Mouse (Mus musculus) hindbrain, embryonic 10.5 days (tissue): ENCODE measurements around the gene Washc3. TPM values are rescaled to one million over a fixed set of nuclear protein-coding genes. Genes with fewer than 3 reads are reported as not detected.

Experiments used
- DNase-seq: peaks from one replicate; pipeline ENCODE4 v3.0.0-alpha.2; 2017; ENCODE audit warnings: low spot score
- H3K27ac ChIP-seq: fragments of 300-500 bp; sonication (generic); 2 replicates; pipeline ENCODE4 v1.5.1; 2016; ENCODE audit warnings: mild to moderate bottlenecking, moderate library complexity
- H3K27me3 ChIP-seq: fragments of 300-500 bp; sonication (generic); 2 replicates; pipeline ENCODE4 v1.6.1; 2016; ENCODE audit warnings: mild to moderate bottlenecking; ENCODE audit not compliant: poor library complexity, insufficient read depth, severe bottlenecking
- H3K36me3 ChIP-seq: fragments of 300-500 bp; sonication (generic); 2 replicates; pipeline ENCODE4 v1.6.1; 2016; ENCODE audit warnings: mild to moderate bottlenecking, moderate library complexity
- H3K4me1 ChIP-seq: fragments of 300-500 bp; sonication (generic); replicated peaks from 2 replicates; pipeline ENCODE4 v1.6.1; 2016; ENCODE audit warnings: mild to moderate bottlenecking
- H3K4me3 ChIP-seq: fragments of 300-500 bp; sonication (generic); 2 replicates; pipeline ENCODE4 v1.5.1; 2016; ENCODE audit warnings: mild to moderate bottlenecking, moderate library complexity
- H3K9me3 ChIP-seq: fragments of 300-500 bp; sonication (generic); 2 replicates; pipeline ENCODE4 v1.6.1; 2016; ENCODE audit warnings: mild to moderate bottlenecking, moderate library complexity
- WGBS: fragments of 180-500 bp; shearing (Covaris S2); methylation state at CpG from one replicate; pipeline ENCODE4 v1.1.7; 2016; 5-methylcytosine and 5-hydroxymethylcytosine counted together
- polyA plus RNA-seq: library from polyadenylated mRNA; unstranded; fragments of >200 nt; fragmentation: Nextera tagmentation; extraction: Ambion mirVana; gene quantifications from 2 replicates; pipeline ENCODE4 v1.2.1, GENCODE M21; 2016

Washc3 gene
- polyA plus RNA-seq, 1 experiment from 2014 or later = 47.0 TPM

DNA sequence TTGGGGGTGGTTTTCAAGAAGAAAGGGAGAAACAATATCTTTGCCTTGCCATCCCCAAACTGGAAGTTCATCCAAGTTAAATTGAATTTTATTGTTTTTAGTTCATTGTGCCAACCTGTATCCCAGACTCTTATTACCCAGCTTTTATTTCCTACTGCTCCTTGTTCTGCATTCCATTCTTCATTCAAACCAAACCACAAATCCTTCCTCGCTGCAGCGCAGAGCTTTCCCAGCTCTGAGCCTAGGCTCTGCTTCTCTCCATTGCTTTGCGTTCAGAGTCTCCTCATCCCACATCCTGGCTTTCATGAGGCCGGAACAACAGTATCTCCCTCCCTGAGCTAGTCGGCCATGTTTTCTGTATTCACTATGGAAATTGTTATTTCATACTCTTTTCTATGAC lies 20.8 kb downstream of the Washc3 start:
- no peak overlapping the region for H3K27ac ChIP-seq
- peaks cover 48% of the 10 kb centered on the region for H3K36me3 ChIP-seq
- 91% methylated on average over 5 of the region's 5 CpGs for WGBS
- no peaks in the 10 kb centered on the region for H3K4me1 ChIP-seq
- H3K9me3 ChIP-seq = no peaks in the 10 kb centered on the region
- H3K27me3 ChIP-seq = no peaks in the 10 kb centered on the region
- no peak for DNase-seq
- H3K4me3 ChIP-seq = no peak overlapping the region

DNA sequence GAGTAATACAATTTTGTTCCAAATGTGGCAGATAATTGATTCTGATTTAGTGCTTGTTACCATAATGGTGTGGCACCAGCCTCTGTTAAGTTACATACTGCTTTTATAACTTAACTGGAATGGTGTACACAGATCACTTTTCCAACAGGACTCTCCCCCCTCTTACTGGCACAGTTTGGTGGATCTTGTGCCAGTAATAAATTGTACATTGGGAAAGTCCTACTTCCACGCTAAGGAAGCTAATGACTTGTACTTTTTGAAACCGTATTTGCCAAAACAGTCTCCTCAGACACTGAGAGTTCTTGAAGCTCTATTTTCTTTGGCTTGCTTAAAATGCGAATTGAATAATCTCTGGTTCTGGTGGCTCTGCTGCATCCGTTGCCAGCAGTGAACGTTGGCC lies 24.5 kb downstream of the Washc3 start:
- no peak for DNase-seq
- WGBS = 90% methylated on average over 5 of the region's 5 CpGs
- H3K27ac ChIP-seq = no peak overlapping the region
- H3K9me3 ChIP-seq = no peaks in the 10 kb centered on the region
- H3K36me3 ChIP-seq = peaks cover 34% of the 10 kb centered on the region
- H3K27me3 ChIP-seq = no peaks in the 10 kb centered on the region
- H3K4me3 ChIP-seq = no peak overlapping the region
- H3K4me1 ChIP-seq = no peaks in the 10 kb centered on the region

DNA sequence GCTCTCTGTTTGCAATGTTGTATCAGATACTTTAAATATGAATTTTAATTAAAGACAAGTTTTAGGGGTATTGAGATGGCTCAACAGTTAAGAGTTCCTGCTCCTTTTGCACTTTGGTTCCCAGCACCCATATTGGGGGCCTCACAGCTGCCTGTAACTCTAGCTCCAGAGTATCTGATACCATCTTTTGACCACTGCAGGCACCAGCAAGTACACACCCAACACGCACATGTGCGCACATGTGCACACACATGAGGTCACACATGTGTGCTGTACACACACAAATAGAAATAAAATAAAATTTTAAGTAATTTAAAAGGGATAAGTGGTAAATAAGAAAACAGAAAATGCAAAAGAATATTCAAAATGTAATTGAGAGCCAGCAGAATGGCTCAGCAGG lies 27.1 kb downstream of the Washc3 start:
- WGBS = 95% methylated on average over 2 of the region's 2 CpGs
- Histone ChIP-seq H3K27ac (no peak overlapping the region), H3K4me1 (no peaks in the 10 kb centered on the region), H3K36me3 (peaks cover 25% of the 10 kb centered on the region), H3K9me3 (no peaks in the 10 kb centered on the region), H3K4me3 (no peak overlapping the region), H3K27me3 (no peaks in the 10 kb centered on the region)
- DNase-seq = no peak

DNA sequence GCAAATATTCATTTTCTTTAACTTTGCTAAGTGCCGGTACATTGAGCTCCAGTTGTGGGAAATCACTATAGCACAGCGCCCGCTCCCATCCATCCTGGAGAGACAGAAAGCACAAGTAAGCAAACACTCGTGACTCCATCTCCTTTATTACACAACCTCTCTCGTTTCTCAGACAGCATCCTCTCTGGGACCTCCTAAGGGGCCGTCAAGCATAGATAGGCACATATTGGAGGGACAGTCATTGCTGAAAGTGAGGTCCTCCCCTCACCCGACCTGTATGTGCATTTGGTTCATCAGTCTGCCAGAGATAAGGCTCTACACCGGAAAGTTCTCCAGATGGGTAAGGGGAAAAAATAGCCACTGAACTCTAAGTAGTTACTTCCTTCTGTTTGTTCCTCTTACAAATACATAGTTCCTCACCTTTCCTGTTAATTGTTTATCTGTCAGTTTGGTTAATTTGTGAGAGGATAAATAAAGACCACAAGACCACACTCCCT lies 27.7 kb downstream of the Washc3 start:
- H3K27me3 ChIP-seq = no peaks in the 10 kb centered on the region
- H3K4me1 ChIP-seq = no peaks in the 10 kb centered on the region
- 87% methylated on average over 8 of the region's 8 CpGs for WGBS

DNA sequence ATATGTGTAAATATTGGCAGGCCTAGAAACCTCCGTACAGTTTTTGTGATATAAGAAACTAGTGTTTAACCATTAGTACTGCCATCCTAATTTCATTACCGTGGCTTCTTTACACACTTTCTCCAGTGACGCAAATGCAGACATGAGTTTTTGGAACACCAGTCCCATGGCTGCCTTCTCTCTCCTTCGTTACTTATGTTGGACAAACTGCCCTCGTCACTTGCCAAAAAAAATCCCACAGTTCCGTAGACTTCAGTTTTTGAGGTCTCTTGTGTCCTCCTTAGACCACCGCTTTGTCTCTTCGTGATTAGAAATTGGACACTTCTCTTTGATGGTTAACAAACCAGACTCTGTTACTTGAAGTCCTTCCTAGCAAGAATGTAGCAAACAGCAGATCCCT lies 30.8 kb downstream of the Washc3 start:
- WGBS = 77% methylated on average over 8 of the region's 8 CpGs
- Histone ChIP-seq H3K36me3 (peaks cover 21% of the 10 kb centered on the region), H3K4me3 (no peak overlapping the region), H3K9me3 (no peaks in the 10 kb centered on the region), H3K4me1 (no peaks in the 10 kb centered on the region), H3K27ac (no peak overlapping the region), H3K27me3 (no peaks in the 10 kb centered on the region)
- no peak for DNase-seq

More for the DNA sequence above, 27.7 kb downstream of the Washc3 start:
- peaks cover 23% of the 10 kb centered on the region; the same call in 1 of the 2 replicates for H3K36me3 ChIP-seq
- no peak overlapping the region for H3K4me3 ChIP-seq
- H3K9me3 ChIP-seq = no peaks in the 10 kb centered on the region
- DNase-seq = no peak
- H3K27ac ChIP-seq = no peak overlapping the region

DNA sequence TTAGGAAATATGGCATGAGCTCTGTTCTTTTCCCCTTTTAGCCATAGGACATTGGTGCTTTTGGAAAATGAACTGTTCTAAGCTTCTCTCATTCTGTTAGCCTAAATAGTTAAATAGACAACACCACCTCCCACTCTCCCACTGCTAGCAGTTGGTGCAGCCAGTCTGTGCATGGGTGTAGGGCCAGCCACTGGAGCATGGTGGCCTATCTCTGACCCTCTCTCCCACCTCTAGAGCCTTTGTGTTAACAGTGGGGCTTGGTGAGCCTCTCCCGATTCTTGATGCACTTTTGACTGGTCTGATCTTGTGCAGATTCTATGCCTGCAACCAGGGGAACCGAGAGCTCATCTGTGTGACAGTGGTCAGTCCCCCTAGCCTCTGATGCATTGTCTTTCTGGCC lies 31.9 kb downstream of the Washc3 start:
- no peaks in the 10 kb centered on the region for H3K27me3 ChIP-seq
- no peak for DNase-seq
- 74% methylated on average over 2 of the region's 2 CpGs for WGBS
- H3K36me3 ChIP-seq = peaks cover 24% of the 10 kb centered on the region
- H3K27ac ChIP-seq = no peak overlapping the region
- no peaks in the 10 kb centered on the region for H3K4me1 ChIP-seq
- H3K9me3 ChIP-seq = no peaks in the 10 kb centered on the region
- no peak overlapping the region for H3K4me3 ChIP-seq

DNA sequence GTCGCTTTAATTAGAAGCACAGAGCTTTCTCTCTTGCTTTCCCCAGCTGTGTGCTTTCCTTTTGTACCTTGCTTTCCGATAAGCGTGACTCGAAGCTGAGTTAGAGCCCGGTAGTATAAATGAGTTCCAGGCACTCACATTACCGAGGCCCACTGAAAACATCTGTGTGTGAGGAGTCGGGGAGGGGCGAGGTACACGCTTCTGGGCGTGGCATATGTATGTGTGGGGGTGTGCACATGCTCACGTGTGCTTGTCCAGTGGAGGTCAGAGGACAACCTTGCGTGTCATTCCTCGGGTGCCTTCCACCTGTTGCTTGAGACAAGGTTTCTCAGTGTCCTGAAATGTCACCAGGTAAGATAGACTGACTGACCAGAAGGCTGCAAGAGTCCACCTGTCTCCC lies 43.8 kb downstream of the Washc3 start:
- WGBS = 92% methylated on average over 13 of the region's 13 CpGs
- H3K27ac ChIP-seq = no peak overlapping the region

DNA sequence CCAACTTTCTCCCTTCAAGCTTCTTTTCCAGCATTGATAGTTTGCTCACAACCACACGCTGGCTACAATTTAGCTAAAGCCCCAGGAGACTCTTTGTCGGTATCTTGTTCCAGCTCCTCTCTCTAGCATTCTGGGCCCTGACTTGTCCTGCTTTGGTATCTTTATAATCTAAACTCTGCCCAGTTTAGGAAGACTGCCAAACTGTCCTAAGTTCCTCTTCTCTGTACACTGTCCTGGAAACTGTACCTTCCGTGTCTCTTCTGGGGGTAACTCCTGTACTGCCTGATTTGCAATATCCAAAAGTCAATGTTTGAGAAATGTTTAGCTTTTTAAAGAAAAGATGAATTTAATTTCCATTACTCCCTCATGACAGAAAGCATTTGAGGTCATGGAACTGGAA lies 49.4 kb downstream of the Washc3 start:
- H3K4me3 ChIP-seq = no peak overlapping the region
- DNase-seq = no peak
- H3K36me3 ChIP-seq = no peaks in the 10 kb centered on the region
- 78% methylated on average over 3 of the region's 3 CpGs for WGBS
- H3K27ac ChIP-seq = no peak overlapping the region
- H3K4me1 ChIP-seq = no peaks in the 10 kb centered on the region
- no peaks in the 10 kb centered on the region for H3K9me3 ChIP-seq
- H3K27me3 ChIP-seq = no peaks in the 10 kb centered on the region

More for the DNA sequence above, 43.8 kb downstream of the Washc3 start:
- Histone ChIP-seq H3K4me3 (no peak overlapping the region), H3K9me3 (0 out of 2 replicates have a peak, but pooled peaks cover 6% of the 10 kb centered on the region), H3K36me3 (peaks cover 11% of the 10 kb centered on the region), H3K27me3 (no peaks in the 10 kb centered on the region), H3K4me1 (no peaks in the 10 kb centered on the region)
- DNase-seq = no peak

DNA sequence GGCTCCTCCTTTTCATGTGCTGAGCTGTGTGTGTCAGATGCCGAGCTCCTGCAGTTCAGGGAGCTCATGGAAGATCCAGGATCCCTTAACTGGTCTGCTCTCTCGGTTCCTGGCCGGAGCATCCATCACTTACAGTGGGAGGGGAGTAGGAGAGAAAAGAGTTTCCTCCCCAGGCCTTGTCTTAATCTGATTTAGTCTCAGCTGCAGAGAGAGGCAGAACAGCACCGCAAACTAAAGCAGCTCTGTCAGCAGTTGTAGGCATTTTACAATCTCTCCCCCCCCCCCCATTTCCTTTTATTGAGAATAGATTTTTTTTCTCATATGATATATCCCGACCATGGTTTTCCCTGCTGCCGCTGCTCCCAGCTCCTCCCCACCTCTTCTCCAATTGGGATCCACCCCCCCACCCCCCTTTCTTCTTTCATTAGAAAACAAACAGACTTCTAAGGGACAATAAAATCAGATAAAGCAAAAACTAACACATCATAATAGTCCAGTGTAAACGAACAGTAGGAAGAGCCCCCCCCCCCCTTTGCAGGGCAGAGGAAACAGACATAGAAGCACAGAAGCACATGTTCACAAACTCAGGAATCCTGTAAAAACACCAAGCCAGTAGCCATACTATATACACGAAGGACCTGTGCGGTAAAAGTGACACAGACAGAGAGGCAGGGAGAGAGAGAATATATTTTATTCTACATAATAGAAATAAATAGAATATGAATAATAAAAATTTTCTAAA lies 51.4 kb downstream of the Washc3 start:
- Histone ChIP-seq H3K4me1 (no peaks in the 10 kb centered on the region), H3K27me3 (no peaks in the 10 kb centered on the region), H3K36me3 (no peaks in the 10 kb centered on the region), H3K9me3 (no peaks in the 10 kb centered on the region), H3K4me3 (no peak overlapping the region), H3K27ac (no peak overlapping the region)
- DNase-seq = no peak
- WGBS = 81% methylated on average over 9 of the region's 9 CpGs

DNA sequence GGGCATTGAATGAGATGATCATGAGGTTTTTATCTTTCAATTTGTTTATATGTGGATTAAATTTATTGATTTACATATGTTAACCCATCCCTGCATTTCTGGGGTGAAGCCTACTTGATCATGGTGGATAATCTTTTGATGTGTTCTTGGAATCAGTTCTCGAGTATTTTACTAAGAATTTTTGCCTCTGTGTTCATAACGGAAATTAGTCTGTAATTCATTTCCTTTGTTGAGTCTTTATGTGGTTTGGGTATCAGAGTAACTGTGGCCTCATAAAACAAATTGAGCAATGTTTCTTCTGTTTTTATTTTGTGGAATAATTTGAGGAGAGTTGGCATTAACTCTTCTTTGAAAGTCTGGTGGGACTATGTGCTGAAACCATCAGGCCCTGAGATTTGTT lies 54.7 kb downstream of the Washc3 start:
- Histone ChIP-seq H3K27ac (no peak overlapping the region), H3K9me3 (no peaks in the 10 kb centered on the region), H3K4me3 (no peak overlapping the region), H3K27me3 (no peaks in the 10 kb centered on the region), H3K36me3 (no peaks in the 10 kb centered on the region), H3K4me1 (no peaks in the 10 kb centered on the region)
- 94% methylated on average over 2 of the region's 2 CpGs for WGBS
- DNase-seq = no peak

DNA sequence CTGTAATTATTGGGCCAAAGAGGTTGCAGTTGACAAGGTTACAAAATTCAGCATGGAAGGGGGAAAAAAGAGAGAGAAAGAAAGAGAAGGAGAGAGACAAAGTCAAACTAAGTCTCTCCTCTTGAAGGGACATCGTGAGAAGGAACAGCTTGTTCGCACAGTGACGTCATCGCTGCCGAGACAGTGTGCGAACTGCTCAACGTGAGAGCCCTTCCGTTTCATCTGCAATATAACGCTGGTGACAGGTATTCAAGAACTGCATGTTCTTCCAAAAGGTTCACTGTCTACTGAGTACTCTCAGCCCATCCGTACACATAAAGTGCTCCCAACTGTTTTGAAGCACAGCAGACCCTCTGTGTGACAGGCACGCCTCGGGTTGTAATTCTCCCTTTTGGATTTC lies 59.4 kb downstream of the Washc3 start:
- no peaks in the 10 kb centered on the region for H3K9me3 ChIP-seq
- H3K36me3 ChIP-seq = no peaks in the 10 kb centered on the region
- H3K27me3 ChIP-seq = no peaks in the 10 kb centered on the region
- no peak overlapping the region for H3K27ac ChIP-seq
- 82% methylated on average over 12 of the region's 12 CpGs for WGBS
- no peak for DNase-seq
- no peaks in the 10 kb centered on the region for H3K4me1 ChIP-seq
- H3K4me3 ChIP-seq = no peak overlapping the region

DNA sequence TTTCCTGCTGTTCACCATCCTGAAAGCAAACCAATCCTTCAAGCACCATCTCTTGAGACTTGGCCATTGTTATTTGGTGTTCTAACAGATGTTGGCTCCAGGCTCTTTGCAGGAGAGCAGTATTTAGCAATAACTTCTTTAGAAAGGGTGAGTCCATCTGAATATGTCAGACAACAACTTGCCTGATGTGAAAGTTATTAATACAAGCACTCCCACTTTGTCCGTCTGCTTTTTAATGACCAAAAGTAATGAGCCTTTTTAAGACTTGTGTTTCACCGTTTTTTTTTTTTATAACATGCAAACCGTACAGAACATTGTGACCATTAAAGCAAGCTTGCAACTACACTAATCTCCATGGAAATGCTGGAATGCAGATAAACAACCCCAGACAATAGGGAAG lies 60.3 kb downstream of the Washc3 start:
- Histone ChIP-seq H3K27me3 (no peaks in the 10 kb centered on the region), H3K4me1 (no peaks in the 10 kb centered on the region), H3K36me3 (no peaks in the 10 kb centered on the region), H3K9me3 (no peaks in the 10 kb centered on the region), H3K27ac (no peak overlapping the region), H3K4me3 (no peak overlapping the region)
- DNase-seq = no peak
- 72% methylated on average over 3 of the region's 3 CpGs for WGBS

DNA sequence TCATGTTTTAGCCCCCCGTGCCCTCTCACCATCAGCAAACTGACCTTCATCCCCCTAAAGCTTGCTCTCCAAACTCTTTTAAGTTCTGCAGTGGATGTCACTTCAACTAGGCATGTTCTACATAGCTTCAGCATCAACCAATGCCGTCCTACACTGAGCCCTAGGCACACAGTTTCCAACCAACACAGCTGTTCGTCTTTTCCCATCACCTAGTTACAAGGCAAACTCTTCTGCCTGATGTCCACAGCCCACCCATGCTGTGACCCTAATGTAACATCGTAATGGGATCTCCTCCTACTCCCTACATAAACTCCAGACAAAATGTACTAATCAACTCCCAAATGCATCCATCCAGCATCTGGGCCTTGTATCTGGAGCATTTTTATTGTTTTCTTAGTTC lies 62.5 kb downstream of the Washc3 start:
- no peaks in the 10 kb centered on the region for H3K9me3 ChIP-seq
- 80% methylated on average over 4 of the region's 4 CpGs for WGBS
- no peak overlapping the region for H3K27ac ChIP-seq
- no peak overlapping the region for H3K4me3 ChIP-seq
- H3K4me1 ChIP-seq = no peaks in the 10 kb centered on the region
- H3K36me3 ChIP-seq = no peaks in the 10 kb centered on the region
- H3K27me3 ChIP-seq = no peaks in the 10 kb centered on the region
- no peak for DNase-seq

DNA sequence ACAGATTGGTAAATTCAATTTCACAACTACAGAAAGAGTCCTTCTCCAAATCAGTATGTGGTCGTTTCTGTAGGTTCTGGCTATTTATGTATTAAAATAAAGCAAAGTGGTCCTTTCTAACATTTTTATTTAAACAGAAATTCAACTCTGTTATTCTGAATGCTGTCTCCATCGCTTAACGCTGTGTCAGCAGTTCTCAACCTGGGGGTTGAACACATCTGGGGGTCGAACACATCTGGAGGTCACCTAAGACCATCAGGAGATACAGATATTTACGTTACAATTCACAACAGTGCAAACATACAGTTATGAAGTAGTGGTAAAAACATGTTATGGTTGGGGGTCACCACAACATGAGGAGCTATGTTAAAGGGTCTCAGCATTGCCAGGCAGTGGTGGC lies 73.2 kb downstream of the Washc3 start:
- no peak for DNase-seq
- Histone ChIP-seq H3K9me3 (no peaks in the 10 kb centered on the region), H3K27ac (no peak overlapping the region), H3K27me3 (no peaks in the 10 kb centered on the region), H3K36me3 (no peaks in the 10 kb centered on the region), H3K4me1 (no peaks in the 10 kb centered on the region), H3K4me3 (no peak overlapping the region)
- WGBS = 83% methylated on average over 5 of the region's 5 CpGs
